Mouse (Mus musculus) embryonic facial prominence, embryonic 10.5 days (tissue): ENCODE measurements around the gene Btbd9. TPM values are rescaled to one million over a fixed set of nuclear protein-coding genes. Genes with fewer than 3 reads are reported as not detected.
"Not testable (repeated sequence)": the region's sequence is repeated elsewhere in the genome, so short reads cannot be mapped to it uniquely, and the experiment has no call there.

Experiments
- DNase-seq: peaks from one replicate; pipeline ENCODE4 v3.0.0-alpha.2; 2017; ENCODE audit warnings: low spot score
- H3K27ac ChIP-seq: fragments of 300-500 bp; sonication (generic); replicated peaks from 2 replicates; pipeline ENCODE4 v1.5.1; 2016; ENCODE audit warnings: mild to moderate bottlenecking
- H3K27me3 ChIP-seq: fragments of 300-500 bp; sonication (generic); replicated peaks from 2 replicates; pipeline ENCODE4 v1.6.1; 2016; ENCODE audit warnings: low read depth, mild to moderate bottlenecking; ENCODE audit not compliant: poor library complexity, severe bottlenecking
- H3K36me3 ChIP-seq: fragments of 300-500 bp; sonication (generic); replicated peaks from 2 replicates; pipeline ENCODE4 v1.6.1; 2016; ENCODE audit warnings: mild to moderate bottlenecking, moderate library complexity
- H3K4me1 ChIP-seq: fragments of 300-500 bp; sonication (generic); 2 replicates; pipeline ENCODE4 v1.6.1; 2016
- H3K4me3 ChIP-seq: fragments of 300-500 bp; sonication (generic); 2 replicates; pipeline ENCODE4 v1.5.1; 2016; ENCODE audit warnings: mild to moderate bottlenecking, moderate library complexity
- H3K9me3 ChIP-seq: fragments of 300-500 bp; sonication (generic); 2 replicates; pipeline ENCODE4 v1.6.1; 2016; ENCODE audit warnings: mild to moderate bottlenecking
- WGBS: fragments of 180-500 bp; shearing (Covaris S2); methylation state at CpG from one replicate; pipeline ENCODE4 v1.1.7; 2016; 5-methylcytosine and 5-hydroxymethylcytosine counted together
- polyA plus RNA-seq: library from polyadenylated mRNA; unstranded; fragments of >200 nt; fragmentation: Nextera tagmentation; extraction: Ambion mirVana; gene quantifications from 2 replicates; pipeline ENCODE4 v1.2.1, GENCODE M21; 2016

Btbd9 gene
- polyA plus RNA-seq, 1 experiment from 2014 or later = 58.1 TPM

- Histone ChIP-seq H3K27ac (no peak overlapping the region), H3K36me3 (no peaks in the 10 kb centered on the region), H3K27me3 (no peaks in the 10 kb centered on the region), H3K4me3 (no peak overlapping the region), H3K4me1 (peaks cover 19% of the 10 kb centered on the region), H3K9me3 (no peaks in the 10 kb centered on the region)
- 87% methylated on average over 5 of the region's 5 CpGs for WGBS
- DNase-seq = no peak
Measured at GRCm38 (mm10) chr17:30536651-30537050, 39.6 kb downstream of the Btbd9 start.

DNA sequence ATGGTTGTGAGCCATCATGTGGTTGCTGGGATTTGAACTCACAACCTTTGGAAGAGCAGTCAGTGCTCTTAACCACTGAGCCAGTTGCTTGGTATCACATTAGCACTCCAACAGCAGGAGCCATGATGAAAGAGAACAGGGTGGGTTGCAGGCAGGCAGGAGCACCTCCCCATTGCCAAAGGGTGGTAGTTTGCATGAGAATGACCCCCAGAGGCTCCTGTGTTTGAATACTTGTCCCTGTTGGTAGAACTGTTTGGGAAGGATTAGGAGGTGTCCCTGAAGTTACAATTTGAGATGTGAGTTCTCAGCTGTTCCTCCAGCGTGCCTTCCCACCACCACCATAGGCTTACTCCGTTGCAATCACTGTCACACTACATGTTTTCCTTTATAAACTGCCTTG is 43.2 kb downstream of the Btbd9 start:
- no peaks in the 10 kb centered on the region for H3K9me3 ChIP-seq
- WGBS = 86% methylated on average over 2 of the region's 2 CpGs
- no peak overlapping the region for H3K27ac ChIP-seq
- DNase-seq = no peak
- H3K4me3 ChIP-seq = no peak overlapping the region
- H3K4me1 ChIP-seq = peaks cover 8% of the 10 kb centered on the region
- no peaks in the 10 kb centered on the region for H3K27me3 ChIP-seq
- no peaks in the 10 kb centered on the region for H3K36me3 ChIP-seq

DNA sequence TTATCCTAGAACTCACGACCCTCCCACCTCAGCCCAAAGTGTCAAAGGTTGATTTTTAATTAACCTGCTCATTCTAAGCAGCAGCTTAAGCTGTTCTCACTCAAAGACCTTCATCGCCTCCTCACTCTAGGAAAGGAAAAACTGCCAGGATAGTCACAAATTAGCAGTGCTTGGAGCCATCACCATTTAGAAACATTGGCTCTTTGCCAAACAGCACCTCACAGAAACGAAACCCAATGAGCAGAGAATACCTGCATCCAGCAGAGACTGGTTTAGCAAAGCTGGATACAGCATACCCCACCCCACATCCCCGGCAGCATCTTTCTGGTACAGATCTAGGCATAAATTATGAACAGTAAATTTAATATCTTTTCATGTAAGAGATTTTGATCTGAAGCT is 45.7 kb downstream of the Btbd9 start:
- Histone ChIP-seq H3K27ac (no peak overlapping the region), H3K27me3 (no peaks in the 10 kb centered on the region), H3K4me1 (peaks cover 11% of the 10 kb centered on the region), H3K36me3 (peaks cover 5% of the 10 kb centered on the region), H3K4me3 (no peak overlapping the region), H3K9me3 (no peaks in the 10 kb centered on the region)
- 77% methylated on average over 4 of the region's 4 CpGs for WGBS
- no peak for DNase-seq

- no peak for DNase-seq
- WGBS = 78% methylated on average over 12 of the region's 12 CpGs
- H3K27ac ChIP-seq = no peak overlapping the region
- H3K27me3 ChIP-seq = no peaks in the 10 kb centered on the region
- peaks cover 5% of the 10 kb centered on the region for H3K36me3 ChIP-seq
- H3K4me1 ChIP-seq = peaks cover 13% of the 10 kb centered on the region
- no peaks in the 10 kb centered on the region for H3K9me3 ChIP-seq
- H3K4me3 ChIP-seq = no peak overlapping the region
Measured at GRCm38 (mm10) chr17:30529632-30530541, 46.4 kb downstream of the Btbd9 start.

GRCm38 (mm10) chr17:30525405-30526295 is 50.6 kb downstream of the Btbd9 start:
- DNase-seq = no peak
- Histone ChIP-seq H3K4me3 (no peak overlapping the region), H3K27ac (no peak overlapping the region), H3K9me3 (no peaks in the 10 kb centered on the region), H3K4me1 (peaks cover 13% of the 10 kb centered on the region), H3K27me3 (no peaks in the 10 kb centered on the region), H3K36me3 (peaks cover 11% of the 10 kb centered on the region)
- 63% methylated on average over 6 of the region's 6 CpGs for WGBS

DNA sequence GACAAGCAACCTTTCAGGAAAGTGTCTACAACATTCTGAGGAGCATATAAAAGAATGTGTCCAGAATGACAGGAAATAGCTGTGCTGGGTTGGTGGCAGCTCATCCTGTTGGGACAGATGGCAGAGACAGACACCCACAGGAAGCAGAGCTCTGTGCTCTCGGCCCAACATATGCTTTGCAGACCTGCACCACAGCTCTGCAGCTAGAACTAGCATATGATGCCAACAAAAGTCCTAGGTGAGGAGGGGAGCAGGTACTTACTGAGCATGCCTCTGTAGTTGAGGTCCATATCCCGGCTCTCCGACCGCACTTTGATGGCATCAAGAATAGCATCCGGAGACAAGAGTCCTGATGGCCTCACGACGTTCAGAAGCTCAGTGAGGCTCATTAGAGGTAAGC is 51.8 kb downstream of the Btbd9 start:
- no peaks in the 10 kb centered on the region for H3K27me3 ChIP-seq
- peaks cover 5% of the 10 kb centered on the region for H3K4me1 ChIP-seq
- H3K36me3 ChIP-seq = peaks cover 11% of the 10 kb centered on the region
- H3K4me3 ChIP-seq = no peak overlapping the region
- H3K9me3 ChIP-seq = no peaks in the 10 kb centered on the region
- no peak overlapping the region for H3K27ac ChIP-seq
- 89% methylated on average over 7 of the region's 7 CpGs for WGBS
- DNase-seq = no peak

- Histone ChIP-seq H3K9me3 (no peaks in the 10 kb centered on the region), H3K4me1 (peaks cover 5% of the 10 kb centered on the region), H3K36me3 (peaks cover 11% of the 10 kb centered on the region), H3K4me3 (no peak overlapping the region), H3K27ac (no peak overlapping the region), H3K27me3 (no peaks in the 10 kb centered on the region)
- no peak for DNase-seq
- 80% methylated on average over 2 of the region's 2 CpGs for WGBS
Measured at GRCm38 (mm10) chr17:30523783-30524182, 52.5 kb downstream of the Btbd9 start.

DNA sequence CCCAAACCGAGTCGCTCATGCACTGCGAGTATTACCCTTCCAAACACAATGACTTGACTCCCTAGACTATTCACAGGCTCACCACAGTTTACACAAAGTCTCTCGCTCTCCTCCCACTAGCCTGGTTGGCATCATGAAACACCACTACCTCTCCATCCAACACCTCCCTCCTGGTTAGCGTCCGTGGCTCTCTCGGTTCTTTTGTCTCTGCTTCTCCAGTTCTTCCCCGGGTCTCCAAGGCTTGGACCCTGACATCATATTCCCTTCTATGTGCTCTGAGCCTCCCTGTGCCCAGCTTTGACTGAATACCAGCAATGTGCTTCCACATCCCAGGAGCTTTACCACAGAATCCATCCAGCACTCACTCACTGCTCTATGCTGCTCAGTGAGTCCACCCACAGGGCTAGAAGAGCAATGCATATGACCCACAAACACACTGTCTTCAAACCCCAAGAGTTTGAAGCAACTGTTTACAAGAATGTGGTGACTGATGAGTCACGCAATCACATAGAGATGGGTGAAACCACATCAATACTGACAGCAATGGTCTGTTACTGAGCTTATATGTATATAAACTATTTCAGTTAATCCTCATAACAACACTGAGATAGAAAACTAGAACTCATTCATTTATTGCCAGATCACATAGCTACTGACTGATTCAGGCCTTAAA is 53.7 kb downstream of the Btbd9 start:
- WGBS = 94% methylated on average over 9 of the region's 9 CpGs
- no peaks in the 10 kb centered on the region for H3K27me3 ChIP-seq
- no peaks in the 10 kb centered on the region for H3K9me3 ChIP-seq
- no peak for DNase-seq
- H3K27ac ChIP-seq = no peak overlapping the region
- no peak overlapping the region for H3K4me3 ChIP-seq
- H3K4me1 ChIP-seq = peaks cover 5% of the 10 kb centered on the region
- H3K36me3 ChIP-seq = peaks cover 11% of the 10 kb centered on the region

GRCm38 (mm10) chr17:30519172-30519512 is 57.1 kb downstream of the Btbd9 start:
- not testable (repeated sequence) for H3K27ac ChIP-seq, H3K4me1 ChIP-seq, H3K9me3 ChIP-seq, H3K4me3 ChIP-seq, DNase-seq, H3K27me3 ChIP-seq
- H3K36me3 ChIP-seq = peaks cover 15% of the 10 kb centered on the region
- WGBS = 79% methylated on average over 2 of the region's 2 CpGs

DNA sequence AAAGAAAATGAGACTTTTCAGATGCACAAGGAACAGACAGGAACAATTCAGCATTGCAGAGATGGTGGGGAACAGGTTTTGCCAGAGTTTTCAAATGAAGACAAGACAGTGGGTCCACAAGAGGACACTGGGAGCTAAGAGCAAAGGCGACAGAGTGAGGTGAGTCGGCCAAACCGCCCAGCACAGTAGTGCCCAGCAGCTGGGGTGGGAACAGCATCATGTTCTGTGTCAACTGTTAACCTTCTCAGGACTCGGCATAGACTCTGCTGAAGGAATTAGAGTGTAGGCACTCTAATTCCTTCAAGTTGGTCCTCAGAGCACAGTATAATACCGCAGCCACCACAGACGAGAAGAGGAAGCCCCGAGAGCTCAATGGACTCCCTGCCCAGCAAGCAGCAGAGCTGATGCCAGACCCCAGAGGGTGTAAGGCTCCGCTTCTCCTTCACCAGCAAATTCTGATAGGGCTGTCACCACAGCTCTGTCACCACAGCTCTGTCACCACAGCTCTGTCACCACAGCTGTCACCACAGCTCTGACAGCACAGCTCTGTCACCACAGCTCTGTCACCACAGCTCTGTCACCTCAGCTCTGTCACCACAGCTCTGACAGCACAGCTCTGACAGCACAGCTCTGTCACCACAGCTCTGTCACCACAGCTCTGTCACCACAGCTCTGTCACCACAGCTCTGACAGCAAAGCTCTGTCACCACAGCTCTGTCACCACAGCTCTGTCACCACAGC is 57.7 kb downstream of the Btbd9 start:
- H3K4me1 ChIP-seq = no peaks in the 10 kb centered on the region
- peaks cover 15% of the 10 kb centered on the region for H3K36me3 ChIP-seq
- no peak overlapping the region for H3K27ac ChIP-seq
- WGBS = 82% methylated on average over 8 of the region's 8 CpGs
- no peaks in the 10 kb centered on the region for H3K9me3 ChIP-seq
- H3K27me3 ChIP-seq = no peaks in the 10 kb centered on the region
- no peak overlapping the region for H3K4me3 ChIP-seq
- DNase-seq = no peak

DNA sequence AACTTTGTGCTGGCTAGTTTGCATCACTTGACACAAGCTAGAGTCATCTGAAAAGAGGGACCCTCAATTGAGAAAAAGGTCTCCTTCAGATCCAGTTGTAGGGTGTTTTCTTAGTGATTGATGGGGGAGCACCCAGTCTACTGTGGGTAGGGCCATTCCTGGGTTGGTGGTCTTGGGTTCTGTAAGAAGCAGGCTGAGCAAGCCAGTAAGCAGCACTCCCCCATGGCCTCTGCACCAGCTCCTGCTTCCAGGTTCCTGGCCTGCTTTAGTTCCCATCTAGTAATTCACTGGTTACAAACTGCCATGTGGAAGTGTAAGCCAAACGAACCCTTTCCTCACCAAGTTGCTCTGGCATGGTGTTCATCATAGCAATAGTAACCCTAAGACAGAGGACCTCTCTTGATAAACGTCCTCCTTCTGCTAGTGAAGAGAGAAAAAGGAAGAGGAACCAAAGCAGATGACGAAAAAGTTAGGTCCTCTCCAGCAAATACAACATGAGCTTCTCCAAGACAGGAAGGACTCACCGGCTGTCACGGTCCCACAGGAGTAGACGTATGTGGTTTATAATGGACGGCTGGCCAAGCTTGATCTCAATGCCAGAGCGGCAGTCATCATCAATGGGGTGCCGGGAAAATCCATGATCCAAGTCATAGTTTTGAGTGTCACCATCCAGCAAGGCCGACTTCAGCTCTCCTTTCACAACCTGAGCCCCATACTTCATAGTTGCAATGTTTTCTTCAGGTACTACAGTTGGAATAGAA is 59.5 kb downstream of the Btbd9 start:
- Histone ChIP-seq H3K27me3 (no peaks in the 10 kb centered on the region), H3K4me1 (0 out of 2 replicates have a peak, but pooled peaks cover 3% of the 10 kb centered on the region), H3K27ac (no peak overlapping the region), H3K9me3 (no peaks in the 10 kb centered on the region), H3K36me3 (peaks cover 15% of the 10 kb centered on the region), H3K4me3 (no peak overlapping the region)
- DNase-seq = no peak
- WGBS = 91% methylated on average over 10 of the region's 10 CpGs
